Mouse (Mus musculus) lung, adult 2 months (tissue): ENCODE measurements at regions not wholly inside any gene's neighbourhood (a gene's known extent, or its start where the extent isn't known, plus 50 kb on each side); places are given as distances from the start of the nearest gene placed in this dataset.

Source experiments
- CTCF ChIP-seq: fragments of 200-500 bp; IDR thresholded peaks from 2 replicates; pipeline ENCODE4 v1.5.1; 2011; ENCODE audit warnings: mild to moderate bottlenecking, low read length, control low read depth; ENCODE audit not compliant: insufficient read depth
- POLR2A ChIP-seq: fragments of 200-500 bp; IDR thresholded peaks from 2 replicates; pipeline ENCODE4 v1.6.1; 2011; ENCODE audit warnings: low read depth, mild to moderate bottlenecking, control low read depth, low read length, borderline replicate concordance; ENCODE audit errors: extremely low read depth

- TF ChIP-seq POLR2A: no peak
- no peak for TF ChIP-seq CTCF
These were observed 77.5 kb upstream of the Satb2 start for GRCm38 (mm10) chr1:57055976-57056375.
